Mouse (Mus musculus) hindbrain, embryonic 13.5 days (tissue): Measurements from ENCODE around the gene Gm20518. TPM values are rescaled to one million over a fixed set of nuclear protein-coding genes. Genes with fewer than 3 reads are reported as not detected.
A peak's percentile ranks its signal among the peaks of the same experiment; 100 is the strongest.

ENCODE experiments used
- ATAC-seq: fragments of 200-750 bp; cut with Nextera tagmentation; 2 replicates; pipeline ENCODE4 v1.8.0; 2017; ENCODE audit warnings: moderate TSS enrichment; ENCODE audit not compliant: low FRiP score
- H3K27ac ChIP-seq: fragments of 300-500 bp; sonication (generic); 2 replicates; pipeline ENCODE4 v1.5.1; 2015; ENCODE audit warnings: inconsistent platforms, mild to moderate bottlenecking, moderate library complexity
- H3K27me3 ChIP-seq: fragments of 300-500 bp; sonication (generic); 2 replicates; pipeline ENCODE4 v1.6.1; 2015; ENCODE audit warnings: mild to moderate bottlenecking, inconsistent platforms
- H3K36me3 ChIP-seq: fragments of 300-500 bp; sonication (generic); 2 replicates; pipeline ENCODE4 v1.6.1; 2015; ENCODE audit warnings: mild to moderate bottlenecking, inconsistent platforms
- H3K4me1 ChIP-seq: fragments of 300-500 bp; sonication (generic); replicated peaks from 2 replicates; pipeline ENCODE4 v1.6.1; 2015; ENCODE audit warnings: inconsistent platforms
- H3K4me2 ChIP-seq: fragments of 300-500 bp; sonication (generic); 2 replicates; pipeline ENCODE4 v1.6.1; 2015; ENCODE audit warnings: inconsistent platforms, mild to moderate bottlenecking, moderate library complexity
- H3K4me3 ChIP-seq: fragments of 300-500 bp; sonication (generic); 2 replicates; pipeline ENCODE4 v1.5.1; 2015; ENCODE audit warnings: mild to moderate bottlenecking, inconsistent platforms
- H3K9ac ChIP-seq: fragments of 300-500 bp; sonication (generic); 2 replicates; pipeline ENCODE4 v1.6.1; 2015; ENCODE audit warnings: mild to moderate bottlenecking, inconsistent platforms
- H3K9me3 ChIP-seq: fragments of 300-500 bp; sonication (generic); 2 replicates; pipeline ENCODE4 v1.6.1; 2016; ENCODE audit warnings: inconsistent platforms
- WGBS: fragments of 180-500 bp; shearing (Covaris S2); methylation state at CpG from one replicate; pipeline ENCODE4 v1.1.7; 2015; 5-methylcytosine and 5-hydroxymethylcytosine counted together
- polyA plus RNA-seq: library from polyadenylated mRNA; unstranded; fragments of >200 nt; fragmentation: Nextera tagmentation; extraction: Ambion mirVana; gene quantifications from 2 replicates; pipeline ENCODE4 v1.2.1, GENCODE M21; 2015

Gm20518 gene
- polyA plus RNA-seq, 1 experiment from 2014 or later = 0.65 TPM

DNA sequence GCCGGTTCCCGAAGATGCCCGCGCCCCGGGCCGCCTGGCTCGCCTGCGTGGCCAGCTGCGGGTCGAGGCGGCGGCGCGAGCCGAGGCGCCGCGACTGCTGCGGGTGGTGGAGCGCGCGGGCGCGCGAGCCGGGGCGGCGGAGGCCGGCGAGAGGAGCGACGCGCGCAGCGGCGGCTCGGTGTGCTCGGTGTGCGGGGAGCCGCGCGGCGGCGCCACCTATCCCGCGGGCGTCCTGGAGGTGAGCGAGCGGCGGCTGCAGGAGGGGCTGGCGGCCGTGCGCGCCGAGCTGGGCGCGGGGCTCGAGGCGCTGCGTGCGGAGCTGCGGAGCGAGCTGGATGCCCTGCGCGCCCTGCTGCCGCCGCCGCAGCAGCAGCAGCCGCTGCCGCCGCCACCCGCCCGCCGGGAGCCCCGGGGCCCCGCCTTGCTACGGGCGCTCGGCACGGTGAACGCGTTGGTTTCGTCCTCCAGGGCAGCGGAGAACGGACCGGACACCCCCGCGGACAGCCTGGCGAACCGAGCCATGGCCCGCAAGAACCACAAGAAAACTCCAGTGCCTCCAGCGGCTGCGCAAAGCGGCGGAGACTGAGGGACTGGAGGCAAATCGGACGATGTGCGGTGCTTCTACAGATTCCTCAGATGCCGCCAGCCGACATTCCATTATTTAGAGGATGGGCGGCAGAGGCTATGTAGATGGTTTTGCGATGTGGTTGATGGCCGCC is 57.6 kb downstream of the Gm20518 start:
- H3K27me3 ChIP-seq = peaks cover 94% of the 10 kb centered on the region
- H3K4me1 ChIP-seq = peaks cover 31% of the 10 kb centered on the region
- WGBS = under 1% methylated on average over 83 of the region's 103 CpGs
- H3K9me3 ChIP-seq = no peaks in the 10 kb centered on the region
- H3K9ac ChIP-seq = peak overlapping the region; percentile 89
- peaks cover 4% of the 10 kb centered on the region; the same call in 1 of the 2 replicates for H3K36me3 ChIP-seq
- peak overlapping the region; percentile 94 for H3K27ac ChIP-seq
- H3K4me2 ChIP-seq = peak overlapping the region; percentile 77
- peak; percentile 68 for ATAC-seq
- peak overlapping the region; percentile 66 for H3K4me3 ChIP-seq

DNA sequence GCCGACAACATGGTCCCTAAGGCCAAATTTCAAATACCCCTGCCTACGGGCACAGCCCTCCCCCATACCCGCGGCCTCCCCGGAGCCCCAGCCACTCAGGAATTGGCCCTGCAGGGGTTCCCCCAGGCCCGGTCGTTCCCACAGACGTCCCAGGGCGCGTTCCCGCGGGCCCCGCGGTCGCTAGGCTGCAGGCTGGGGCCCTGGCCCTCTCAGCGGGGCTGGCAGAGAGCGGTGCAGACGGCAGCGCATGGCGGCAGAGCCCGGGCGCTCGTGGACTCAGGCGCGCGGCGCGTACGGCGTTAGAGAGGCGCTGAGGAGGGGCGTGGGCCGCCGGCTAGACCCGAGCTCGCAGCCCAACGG is 58.2 kb downstream of the Gm20518 start:
- Histone ChIP-seq H3K4me2 (peak overlapping the region; percentile 77), H3K36me3 (no peaks in the 10 kb centered on the region), H3K4me3 (peak overlapping the region; percentile 66), H3K9me3 (no peaks in the 10 kb centered on the region), H3K4me1 (peaks cover 31% of the 10 kb centered on the region), H3K27me3 (peaks cover 93% of the 10 kb centered on the region), H3K27ac (peak overlapping the region; percentile 94), H3K9ac (peak overlapping the region; percentile 89)
- peak; percentile 79 for ATAC-seq
- WGBS = under 1% methylated on average over 27 of the region's 37 CpGs

DNA sequence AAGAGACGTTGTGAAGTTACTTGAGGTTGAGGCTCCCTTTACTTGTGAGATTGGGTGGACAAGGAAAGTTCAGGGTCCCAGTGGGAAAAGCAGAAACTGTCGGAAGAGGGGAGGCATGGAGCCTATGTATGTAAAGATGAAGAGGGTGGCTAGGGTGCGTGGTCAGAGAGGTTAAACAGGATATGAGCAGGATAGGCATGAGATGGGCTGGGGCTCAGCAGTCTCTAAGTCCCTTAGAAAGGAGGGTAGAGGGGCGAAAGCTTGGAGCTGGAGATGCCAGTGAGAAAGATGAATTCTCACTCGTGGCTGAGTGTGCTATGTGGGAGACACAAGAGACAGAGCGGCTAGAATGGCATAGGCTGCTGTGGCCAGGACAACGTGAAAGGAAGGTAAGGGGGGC is 58.6 kb downstream of the Gm20518 start, which contains the start of gene B830017H08Rik:
TSS of gene B830017H08Rik (plus strand) at position 301 of the 400 bp plus-strand sequence.
- H3K4me2 ChIP-seq = peak within 1 kb of the TSS; percentile 77
- H3K9ac ChIP-seq = peak within 1 kb of the TSS; percentile 89
- H3K27ac ChIP-seq = peak within 1 kb of the TSS; percentile 94
- no peaks in the 10 kb centered on the region for H3K9me3 ChIP-seq
- WGBS = 20% methylated on average over 7 of the region's 7 CpGs
- no peaks in the 10 kb centered on the region for H3K36me3 ChIP-seq
- peaks cover 89% of the 10 kb centered on the region for H3K27me3 ChIP-seq
- H3K4me1 ChIP-seq = peaks cover 31% of the 10 kb centered on the region
- ATAC-seq = no peak; the same call in 1 of the 2 replicates
- peak within 1 kb of the TSS; percentile 66 for H3K4me3 ChIP-seq

DNA sequence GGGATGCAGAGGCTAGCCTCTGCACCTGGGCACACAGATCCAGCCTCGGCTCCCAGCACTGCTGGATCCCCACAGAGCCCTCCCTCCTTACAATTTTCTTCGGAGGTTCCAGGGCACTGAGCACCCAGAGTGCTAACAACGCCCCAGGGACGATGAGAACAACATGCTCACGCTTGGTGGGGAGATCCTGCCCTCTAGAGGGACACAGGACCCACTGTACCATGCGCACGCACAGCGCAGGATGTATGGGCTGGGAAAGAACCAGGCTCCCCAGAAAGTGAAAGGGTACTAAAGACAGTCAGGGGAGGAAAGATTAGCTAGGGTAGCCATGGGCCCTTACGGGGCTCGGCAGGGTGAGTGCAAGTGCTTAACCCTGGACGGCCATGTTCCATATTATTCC is 59.7 kb downstream of the Gm20518 start:
- no peak overlapping the region for H3K4me3 ChIP-seq
- no peak for ATAC-seq
- H3K4me2 ChIP-seq = no peak overlapping the region
- H3K4me1 ChIP-seq = peaks cover 31% of the 10 kb centered on the region
- no peaks in the 10 kb centered on the region for H3K36me3 ChIP-seq
- H3K27me3 ChIP-seq = peaks cover 79% of the 10 kb centered on the region
- no peaks in the 10 kb centered on the region for H3K9me3 ChIP-seq
- 16% methylated on average over 11 of the region's 11 CpGs for WGBS
- H3K27ac ChIP-seq = no peak overlapping the region
- H3K9ac ChIP-seq = 0 out of 2 replicates have a peak overlapping the region, but pooled peaks have one; percentile 8

DNA sequence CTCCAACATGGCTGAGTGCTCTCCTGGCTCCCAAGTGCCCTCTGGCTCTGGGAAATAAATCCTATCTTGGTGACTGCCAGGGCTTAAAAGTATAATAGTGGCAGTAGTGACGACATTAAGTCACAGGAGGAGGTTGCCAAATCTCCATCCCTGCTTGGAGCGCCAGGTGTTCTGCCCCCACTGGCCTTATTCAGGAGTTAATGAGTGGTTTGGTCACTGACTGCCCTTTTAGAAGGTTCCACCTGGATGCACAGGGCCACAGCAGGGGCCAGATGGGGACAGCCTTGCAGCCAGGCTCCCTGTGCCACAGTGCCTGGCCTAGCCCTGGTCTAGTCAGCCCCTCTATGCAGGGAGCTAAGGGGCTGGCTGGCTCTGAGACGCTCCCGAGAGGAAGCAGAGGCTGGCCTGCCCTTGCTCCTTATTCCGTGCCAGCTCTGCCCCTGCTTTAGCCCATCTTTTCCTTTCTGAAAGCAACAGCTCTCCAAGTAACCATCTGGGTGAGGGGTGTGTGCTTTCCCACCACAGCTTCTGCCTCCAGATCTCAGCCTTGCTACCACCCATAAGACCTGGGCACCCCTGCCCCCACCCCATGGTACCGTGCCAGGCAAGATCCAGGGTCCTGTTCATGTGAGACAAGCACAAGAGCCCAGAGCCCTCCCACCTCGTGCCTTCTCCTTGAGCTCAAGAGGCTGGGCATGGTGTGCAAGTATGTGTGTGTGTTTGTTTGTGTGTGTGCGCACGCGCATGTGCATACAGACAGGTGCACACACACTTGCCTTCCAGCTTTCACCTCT is 60.9 kb downstream of the Gm20518 start:
- H3K4me3 ChIP-seq = no peak overlapping the region
- H3K9me3 ChIP-seq = no peaks in the 10 kb centered on the region
- peak overlapping the region; percentile 15; the same call in 1 of the 2 replicates for H3K9ac ChIP-seq
- no peaks in the 10 kb centered on the region for H3K36me3 ChIP-seq
- H3K27ac ChIP-seq = no peak overlapping the region
- H3K4me2 ChIP-seq = no peak overlapping the region
- WGBS = 67% methylated on average over 10 of the region's 10 CpGs
- peaks cover 67% of the 10 kb centered on the region for H3K27me3 ChIP-seq
- H3K4me1 ChIP-seq = peaks cover 29% of the 10 kb centered on the region
- ATAC-seq = no peak

DNA sequence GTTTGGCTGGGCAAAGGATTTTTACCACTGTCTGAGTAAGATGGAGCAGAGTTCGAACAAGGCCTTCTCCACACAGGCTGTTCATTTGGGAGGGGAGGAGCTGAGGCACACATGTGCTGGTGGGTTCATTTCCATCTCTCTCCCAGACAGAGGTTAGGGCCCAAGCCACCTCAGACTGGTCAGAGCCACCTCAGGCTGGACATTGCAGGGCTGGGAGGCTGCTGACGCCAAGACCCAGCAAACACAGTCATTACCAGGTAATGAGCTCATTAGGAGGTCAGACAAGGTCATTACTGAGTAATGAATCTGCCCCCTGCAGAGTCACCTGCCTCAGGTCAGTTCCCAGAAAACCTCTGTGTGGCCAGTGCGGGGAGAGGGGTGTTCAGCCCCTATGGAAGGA is 62.6 kb downstream of the Gm20518 start:
- H3K27me3 ChIP-seq = peaks cover 53% of the 10 kb centered on the region
- H3K9me3 ChIP-seq = no peaks in the 10 kb centered on the region
- H3K27ac ChIP-seq = no peak overlapping the region
- H3K4me3 ChIP-seq = no peak overlapping the region
- no peaks in the 10 kb centered on the region for H3K36me3 ChIP-seq
- WGBS = 81% methylated on average over 3 of the region's 3 CpGs
- H3K4me2 ChIP-seq = no peak overlapping the region
- peaks cover 15% of the 10 kb centered on the region for H3K4me1 ChIP-seq
- H3K9ac ChIP-seq = peak overlapping the region; percentile 24; the same call in 1 of the 2 replicates
- no peak for ATAC-seq

DNA sequence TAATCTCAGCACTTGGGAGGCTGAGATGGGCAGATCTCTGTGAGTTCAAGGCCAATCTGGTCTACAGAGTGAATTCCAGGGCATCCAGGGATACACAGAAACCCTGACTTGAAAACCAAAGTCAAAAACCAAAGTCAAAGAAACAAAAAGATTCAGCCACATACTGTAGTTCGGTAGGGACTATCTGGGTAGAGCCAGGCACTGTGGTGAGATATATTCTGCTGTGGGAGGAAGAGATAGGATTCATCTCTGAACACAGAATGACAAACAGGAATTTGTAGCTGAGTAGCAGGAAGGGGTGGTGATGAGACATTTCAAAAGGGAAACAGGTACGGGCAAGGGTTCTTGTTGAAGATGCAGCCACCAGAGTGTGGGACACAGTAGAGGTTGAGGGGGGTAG is 63.2 kb downstream of the Gm20518 start:
- no peak overlapping the region for H3K9ac ChIP-seq
- no peak overlapping the region for H3K27ac ChIP-seq
- H3K9me3 ChIP-seq = no peaks in the 10 kb centered on the region
- WGBS = 87% methylated on average over 2 of the region's 2 CpGs
- no peaks in the 10 kb centered on the region for H3K36me3 ChIP-seq
- H3K4me3 ChIP-seq = no peak overlapping the region
- no peak overlapping the region for H3K4me2 ChIP-seq
- peaks cover 14% of the 10 kb centered on the region for H3K4me1 ChIP-seq
- ATAC-seq = no peak
- H3K27me3 ChIP-seq = peaks cover 50% of the 10 kb centered on the region

DNA sequence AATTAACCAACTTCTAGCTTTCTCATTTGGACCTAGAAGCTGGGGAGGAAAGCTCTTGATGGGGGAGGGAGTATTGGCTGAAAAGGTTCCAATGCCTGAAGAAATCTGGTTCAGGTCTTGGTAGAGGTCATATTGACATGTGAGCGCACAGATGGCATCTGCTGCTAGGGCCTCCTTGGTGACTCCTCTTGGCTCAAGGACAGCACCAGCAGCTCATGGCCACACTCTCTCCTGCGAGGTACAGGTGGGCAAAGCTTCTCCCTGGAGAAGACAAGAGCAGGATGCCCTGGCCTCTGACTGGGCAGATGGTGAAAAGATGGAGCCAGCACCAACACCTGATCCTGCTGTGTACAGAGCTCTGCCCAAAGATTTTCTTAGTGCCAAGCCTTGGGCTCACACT is 65.0 kb downstream of the Gm20518 start:
- Histone ChIP-seq H3K9me3 (no peaks in the 10 kb centered on the region), H3K27me3 (peaks cover 37% of the 10 kb centered on the region), H3K36me3 (no peaks in the 10 kb centered on the region), H3K4me3 (no peak overlapping the region), H3K9ac (no peak overlapping the region), H3K27ac (no peak overlapping the region), H3K4me2 (no peak overlapping the region), H3K4me1 (peaks cover 2% of the 10 kb centered on the region; the same call in 1 of the 2 replicates)
- WGBS = 86% methylated on average over 2 of the region's 2 CpGs
- no peak for ATAC-seq

DNA sequence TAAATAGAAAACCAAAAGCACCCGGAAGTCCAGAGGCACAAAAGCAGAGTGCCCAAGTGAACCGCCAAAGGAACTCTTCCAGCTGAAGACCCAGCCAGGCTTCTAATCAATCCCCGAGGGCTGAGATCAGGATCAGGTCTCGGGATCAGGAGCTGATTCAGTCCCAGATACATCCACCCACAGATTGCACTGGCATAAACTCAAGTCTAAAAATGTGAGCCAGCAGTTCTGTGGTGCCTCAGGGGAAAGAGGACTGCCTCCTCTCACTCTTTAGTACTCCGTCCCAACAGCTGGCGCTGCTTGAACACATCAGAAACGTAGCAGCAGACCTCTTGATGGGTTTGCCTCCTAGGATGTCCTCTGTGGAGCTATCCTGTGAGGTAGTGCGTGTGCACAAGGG is 74.9 kb downstream of the Gm20518 start:
- 83% methylated on average over 8 of the region's 8 CpGs for WGBS
- H3K4me1 ChIP-seq = peaks cover 18% of the 10 kb centered on the region; the same call in 1 of the 2 replicates
- no peak for ATAC-seq
- H3K9ac ChIP-seq = peak overlapping the region; percentile 79; the same call in 1 of the 2 replicates
- H3K36me3 ChIP-seq = no peaks in the 10 kb centered on the region
- H3K27me3 ChIP-seq = peaks cover 67% of the 10 kb centered on the region
- no peaks in the 10 kb centered on the region for H3K9me3 ChIP-seq
- H3K4me2 ChIP-seq = no peak overlapping the region
- no peak overlapping the region for H3K27ac ChIP-seq
- peak overlapping the region; percentile 52; the same call in 1 of the 2 replicates for H3K4me3 ChIP-seq

DNA sequence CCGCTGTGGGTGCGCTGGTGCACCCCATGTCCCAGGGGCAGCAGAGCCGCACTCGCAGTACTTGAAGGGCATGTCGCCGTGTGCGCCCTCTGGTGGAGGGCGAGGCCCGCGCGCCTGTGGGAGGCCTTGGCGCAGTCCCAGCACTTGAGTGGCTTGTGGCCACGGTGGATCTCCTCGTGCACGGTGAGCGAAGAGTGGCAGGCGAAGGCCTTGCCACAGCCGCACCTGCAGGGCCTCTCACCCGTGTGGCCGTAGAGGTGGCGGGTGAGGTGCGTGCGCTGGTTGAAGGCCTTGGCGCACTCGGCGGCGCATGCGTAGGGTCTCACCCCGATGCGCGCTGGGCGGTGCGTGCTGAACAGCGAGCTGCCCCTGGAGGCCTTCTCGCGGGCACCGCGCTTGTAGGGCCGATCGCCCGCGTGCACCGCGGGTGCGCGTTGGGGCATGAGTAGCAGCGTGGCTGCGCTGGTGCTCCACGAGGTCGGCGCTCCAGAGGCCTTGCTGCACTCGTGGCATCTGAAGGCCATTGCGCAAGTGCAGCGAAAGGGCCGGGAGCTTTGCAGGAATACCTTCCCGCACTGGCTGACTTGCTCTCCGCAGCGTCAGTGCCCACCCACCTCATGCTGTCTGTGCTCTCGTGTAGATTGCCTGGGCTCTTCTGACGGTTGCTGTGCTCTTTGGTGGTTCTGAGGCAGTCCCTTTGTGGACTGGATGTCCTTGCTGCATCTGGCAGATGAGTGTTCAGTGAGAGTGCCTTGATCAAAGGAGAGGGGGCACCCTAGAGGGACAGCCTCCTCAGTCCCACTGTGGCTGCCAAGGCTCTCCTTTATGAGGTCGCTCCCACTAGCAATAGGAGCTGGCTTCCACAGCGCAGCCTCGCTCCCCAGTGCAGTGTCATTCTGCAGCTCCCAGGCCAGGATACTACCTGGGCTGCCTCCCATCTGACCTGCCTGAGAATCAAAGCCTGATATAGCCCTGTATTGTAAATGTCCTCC is 75.8 kb downstream of the Gm20518 start:
- peak overlapping the region; percentile 52 for H3K4me3 ChIP-seq
- no peaks in the 10 kb centered on the region for H3K36me3 ChIP-seq
- ATAC-seq = peak; percentile 85
- peaks cover 18% of the 10 kb centered on the region; the same call in 1 of the 2 replicates for H3K4me1 ChIP-seq
- peaks cover 67% of the 10 kb centered on the region for H3K27me3 ChIP-seq
- peak overlapping the region; percentile 79 for H3K4me2 ChIP-seq
- peak overlapping the region; percentile 75 for H3K27ac ChIP-seq
- no peaks in the 10 kb centered on the region for H3K9me3 ChIP-seq
- WGBS = 1% methylated on average over 60 of the region's 63 CpGs
- H3K9ac ChIP-seq = peak overlapping the region; percentile 79

DNA sequence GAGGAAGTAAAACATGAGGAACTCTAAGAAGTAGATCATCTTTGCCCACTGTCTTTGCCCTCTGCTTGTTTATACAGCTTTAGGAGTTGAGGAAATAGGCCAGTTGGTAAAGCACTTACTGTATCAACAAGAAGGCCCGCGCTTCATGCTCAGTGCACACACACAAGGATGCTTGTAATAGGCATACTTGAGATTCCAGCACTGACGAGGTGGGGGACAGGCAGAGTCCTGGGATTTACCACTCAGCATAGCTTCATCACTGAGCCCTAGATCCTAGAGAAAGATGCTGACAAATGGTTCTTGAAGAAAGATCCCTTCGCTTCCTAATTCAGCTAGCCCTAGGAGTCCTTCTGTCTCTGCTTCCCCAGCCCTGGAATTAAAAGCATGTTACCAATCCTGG is 78.3 kb downstream of the Gm20518 start:
- Histone ChIP-seq H3K4me3 (no peak overlapping the region), H3K27ac (no peak overlapping the region), H3K36me3 (no peaks in the 10 kb centered on the region), H3K4me1 (peaks cover 34% of the 10 kb centered on the region), H3K27me3 (peaks cover 77% of the 10 kb centered on the region), H3K4me2 (no peak overlapping the region), H3K9ac (no peak overlapping the region), H3K9me3 (no peaks in the 10 kb centered on the region)
- whole genome bisulfite sequencing = 51% methylated on average over 4 of the region's 4 CpGs
- no peak for ATAC-seq
